Mouse (Mus musculus) splenic B cell, adult 2 months (primary cell): ENCODE data around the gene Ryr1.

Experiments
- DNase-seq: peaks from one replicate; pipeline ENCODE4 v3.0.0-alpha.2; 2011; ENCODE audit warnings: low read depth, low spot score
- H3K27me3 ChIP-seq: 2 replicates; pipeline ENCODE4 v1.6.1; 2012; ENCODE audit warnings: mild to moderate bottlenecking, low read length, moderate library complexity, mixed read lengths; ENCODE audit not compliant: control insufficient read depth, poor library complexity, insufficient read depth, severe bottlenecking
- H3K36me3 ChIP-seq: 2 replicates; pipeline ENCODE4 v1.6.1; 2012; ENCODE audit warnings: mild to moderate bottlenecking, low read length, moderate library complexity, mixed read lengths; ENCODE audit not compliant: control insufficient read depth, poor library complexity, insufficient read depth, severe bottlenecking

Ryr1 gene

GRCm38 (mm10) chr7:29126173-29126915 is 1.4 kb upstream of the Ryr1 start:
- Histone ChIP-seq H3K27me3 (no peaks in the 10 kb centered on the region), H3K36me3 (no peaks in the 10 kb centered on the region)
- DNase-seq: peak; percentile 87

- no peaks in the 10 kb centered on the region for H3K36me3 ChIP-seq
- no peaks in the 10 kb centered on the region for H3K27me3 ChIP-seq
- DNase-seq: no peak
Measured at GRCm38 (mm10) chr7:29123531-29124358, 1.2 kb downstream of the Ryr1 start.

GRCm38 (mm10) chr7:29122821-29123220 is 2.2 kb downstream of the Ryr1 start:
- H3K36me3 ChIP-seq: no peaks in the 10 kb centered on the region
- no peak for DNase-seq
- H3K27me3 ChIP-seq: no peaks in the 10 kb centered on the region

- no peaks in the 10 kb centered on the region for H3K27me3 ChIP-seq
- no peaks in the 10 kb centered on the region for H3K36me3 ChIP-seq
- no peak for DNase-seq
Measured at GRCm38 (mm10) chr7:29119526-29119925, 5.5 kb downstream of the Ryr1 start.

GRCm38 (mm10) chr7:29118142-29118851 is 6.7 kb downstream of the Ryr1 start:
- Histone ChIP-seq H3K27me3 (no peaks in the 10 kb centered on the region), H3K36me3 (no peaks in the 10 kb centered on the region)
- DNase-seq: no peak

- no peaks in the 10 kb centered on the region for H3K36me3 ChIP-seq
- DNase-seq: no peak
- no peaks in the 10 kb centered on the region for H3K27me3 ChIP-seq
Measured at GRCm38 (mm10) chr7:29108992-29109955, 15.7 kb downstream of the Ryr1 start.

- Histone ChIP-seq H3K27me3 (no peaks in the 10 kb centered on the region), H3K36me3 (no peaks in the 10 kb centered on the region)
- DNase-seq: no peak
Measured at GRCm38 (mm10) chr7:29101286-29102017, 23.5 kb downstream of the Ryr1 start.

GRCm38 (mm10) chr7:29097131-29097530 is 27.8 kb downstream of the Ryr1 start:
- Histone ChIP-seq H3K36me3 (no peaks in the 10 kb centered on the region), H3K27me3 (no peaks in the 10 kb centered on the region)
- no peak for DNase-seq

GRCm38 (mm10) chr7:29088817-29089216 is 36.2 kb downstream of the Ryr1 start:
- Histone ChIP-seq H3K36me3 (no peaks in the 10 kb centered on the region), H3K27me3 (no peaks in the 10 kb centered on the region)
- DNase-seq: no peak

GRCm38 (mm10) chr7:29086902-29087301 is 38.1 kb downstream of the Ryr1 start:
- Histone ChIP-seq H3K27me3 (no peaks in the 10 kb centered on the region), H3K36me3 (no peaks in the 10 kb centered on the region)
- no peak for DNase-seq

- H3K36me3 ChIP-seq: no peaks in the 10 kb centered on the region
- H3K27me3 ChIP-seq: no peaks in the 10 kb centered on the region
- no peak for DNase-seq
Measured at GRCm38 (mm10) chr7:29085981-29086380, 39.0 kb downstream of the Ryr1 start.

GRCm38 (mm10) chr7:29084411-29084810 is 40.6 kb downstream of the Ryr1 start:
- DNase-seq: no peak
- Histone ChIP-seq H3K27me3 (no peaks in the 10 kb centered on the region), H3K36me3 (no peaks in the 10 kb centered on the region)

- no peaks in the 10 kb centered on the region for H3K36me3 ChIP-seq
- no peak for DNase-seq
- H3K27me3 ChIP-seq: no peaks in the 10 kb centered on the region
Measured at GRCm38 (mm10) chr7:29079419-29079950, 45.5 kb downstream of the Ryr1 start.
